Mouse (Mus musculus) brown adipose tissue, adult 24 weeks (tissue): ENCODE results near the gene Gins3. TPM values are rescaled to one million over a fixed set of nuclear protein-coding genes. Genes with fewer than 3 reads are reported as not detected.
"Not testable (repeated sequence)": the region's sequence is repeated elsewhere in the genome, so short reads cannot be mapped to it uniquely, and the experiment has no call there.

ENCODE experiments used
- H3K27ac ChIP-seq: fragments of 200-500 bp; replicated peaks from 2 replicates; pipeline ENCODE4 v1.5.1; 2012; ENCODE audit warnings: low read depth, mild to moderate bottlenecking, low read length
- H3K4me1 ChIP-seq: fragments of 200-500 bp; 2 replicates; pipeline ENCODE4 v1.6.1; 2012; ENCODE audit warnings: low read length, mixed read lengths; ENCODE audit not compliant: control insufficient read depth, insufficient read depth, insufficient read length
- H3K4me3 ChIP-seq: fragments of 200-500 bp; 2 replicates; pipeline ENCODE4 v1.5.1; 2012; ENCODE audit warnings: low read depth, mild to moderate bottlenecking, low read length, moderate library complexity; ENCODE audit not compliant: insufficient read depth
- polyA plus RNA-seq: library from polyadenylated mRNA; stranded (reverse); fragments of >200 nt; gene quantifications from 2 replicates; pipeline ENCODE4 v1.2.4, GENCODE M21; 2012; ENCODE audit not compliant: missing spikeins, insufficient read depth, insufficient read length

Gene Gins3
- polyA plus RNA-seq: 1.3 and 2.0 TPM in 2 replicates

DNA sequence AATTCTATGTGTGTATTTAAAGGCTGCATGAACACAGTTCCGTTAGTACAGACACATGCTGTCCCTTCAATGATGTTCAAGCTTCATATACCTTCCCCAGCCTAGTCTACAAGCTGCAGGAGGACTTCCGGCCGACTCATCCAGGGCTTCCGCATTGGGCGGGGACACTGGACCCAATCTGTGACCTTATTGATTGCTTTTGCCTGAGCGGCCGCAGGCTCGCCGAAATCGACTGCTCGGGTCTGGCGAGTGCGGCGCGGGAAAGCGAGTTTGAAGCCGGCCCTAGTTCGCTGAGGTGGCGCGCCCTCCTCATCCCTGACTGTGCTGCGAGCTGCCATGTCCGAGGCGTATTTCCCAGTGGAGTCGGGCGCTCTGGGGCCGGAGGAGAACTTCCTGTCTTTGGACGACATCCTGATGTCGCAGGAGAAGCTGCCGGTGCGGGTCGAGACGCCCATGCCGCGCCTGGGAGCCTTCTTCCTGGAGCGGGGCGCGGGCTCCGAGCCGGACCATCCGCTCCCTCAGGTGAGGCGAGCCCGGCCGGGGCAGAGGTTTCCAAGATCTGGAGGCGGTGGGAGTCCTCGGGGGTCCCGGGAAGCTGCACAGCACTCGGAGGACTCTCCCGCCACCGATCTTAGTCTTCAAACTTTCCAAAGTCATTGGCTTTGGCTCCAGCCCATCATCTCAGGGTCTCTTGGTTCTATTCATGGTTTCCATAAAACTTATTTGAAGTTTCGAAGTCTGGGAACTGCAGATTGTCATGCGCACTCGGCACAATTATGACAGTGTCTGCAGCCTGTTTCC, at the start of gene Gins3:
Gene Gins3 (plus strand): TSS at position 192 of the 801 bp plus-strand sequence.
- no peaks in the 10 kb centered on the region for H3K4me1 ChIP-seq
- no peak within 1 kb of the TSS for H3K27ac ChIP-seq
- H3K4me3 ChIP-seq: peak within 1 kb of the TSS; percentile 74

DNA sequence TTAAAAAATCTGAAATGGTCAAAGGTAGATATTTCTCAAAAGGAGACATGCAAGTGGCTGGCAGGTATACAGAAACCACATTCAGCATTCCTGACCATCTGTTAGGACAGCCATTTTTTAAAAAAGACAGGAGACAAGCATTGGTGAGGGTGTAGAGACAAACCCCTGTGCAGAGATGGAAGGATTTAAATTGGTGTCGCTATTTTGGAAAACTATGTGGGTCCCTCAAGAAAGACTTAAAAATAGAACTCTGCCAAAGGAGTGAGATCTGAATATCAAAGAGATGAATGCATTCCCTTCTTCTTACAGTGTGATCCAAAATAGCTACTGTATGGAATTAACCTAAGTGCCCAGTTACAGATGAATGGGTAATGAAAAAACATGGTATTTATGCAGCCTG, 45.9 kb upstream of the Gins3 start:
- H3K27ac ChIP-seq: no peak overlapping the region
- H3K4me3 ChIP-seq: no peak overlapping the region
- no peaks in the 10 kb centered on the region for H3K4me1 ChIP-seq

DNA sequence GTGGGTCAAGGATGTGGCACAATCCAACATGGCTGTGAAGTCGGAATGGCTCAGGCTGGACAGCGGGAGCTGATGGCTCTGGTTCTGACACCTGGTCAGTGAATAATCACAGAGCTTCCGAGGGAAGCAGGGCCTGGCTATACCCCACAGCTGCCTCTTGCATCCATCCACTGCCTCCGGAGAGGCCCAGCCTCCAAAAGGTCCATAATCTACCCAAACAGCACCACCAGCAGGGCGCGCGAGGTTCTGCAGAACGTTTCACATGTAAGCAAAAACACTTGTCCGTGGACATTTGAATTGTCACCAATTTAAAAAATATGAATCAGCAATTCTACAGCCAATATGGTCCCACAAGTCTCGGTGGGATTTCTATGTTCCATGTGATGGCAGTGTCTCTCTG, 44.0 kb upstream of the Gins3 start:
- H3K4me1 ChIP-seq: no peaks in the 10 kb centered on the region
- no peak overlapping the region for H3K4me3 ChIP-seq
- no peak overlapping the region for H3K27ac ChIP-seq

DNA sequence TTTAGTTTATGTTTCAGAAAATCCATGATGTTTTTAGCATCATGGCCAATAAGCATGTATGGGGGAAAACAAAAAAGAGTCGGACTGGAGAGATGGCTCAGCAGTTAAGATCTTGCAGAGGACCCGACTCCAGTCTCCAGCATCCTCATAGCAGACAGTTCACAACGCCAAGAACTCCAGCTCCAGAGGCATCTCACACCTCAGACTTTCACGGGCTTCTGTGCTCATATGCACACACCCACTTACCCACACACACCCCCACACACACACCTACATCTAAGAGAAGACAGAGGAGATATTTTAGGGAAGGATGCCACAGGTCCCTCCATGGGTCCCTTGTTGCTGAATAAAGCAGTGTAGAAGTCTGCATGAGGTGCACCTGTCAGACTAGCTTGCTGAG, 42.7 kb upstream of the Gins3 start:
- H3K4me3 ChIP-seq: no peak overlapping the region

DNA sequence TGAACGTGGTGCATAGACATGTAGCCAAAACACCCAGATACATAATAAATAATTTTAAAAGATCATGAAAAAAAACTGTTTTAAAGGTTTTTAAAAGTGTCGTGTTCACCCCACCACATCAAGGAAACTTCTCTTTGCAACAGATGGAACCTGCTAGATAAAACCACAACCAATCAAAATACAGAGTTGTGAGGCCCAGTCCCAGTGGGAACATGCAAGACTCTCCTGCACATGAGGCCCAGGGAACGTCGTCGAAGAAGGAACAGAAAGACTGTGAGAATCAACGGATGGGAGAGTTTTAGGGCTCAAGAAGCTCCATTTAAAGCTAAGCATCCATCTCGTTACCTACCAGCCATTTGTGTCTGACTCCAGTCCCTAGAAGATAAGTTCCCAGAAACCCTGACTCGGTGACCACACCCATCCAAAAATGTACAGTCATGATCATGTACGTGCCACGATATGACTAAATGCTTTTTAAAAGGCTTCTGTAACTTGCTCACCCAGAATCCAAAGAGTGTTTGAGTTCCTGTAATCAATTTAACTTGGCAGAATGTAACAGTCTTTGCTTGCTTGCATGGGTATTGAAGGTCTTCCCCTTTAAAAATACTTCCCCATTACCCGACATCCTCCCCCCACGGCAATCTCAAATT, 41.0 kb upstream of the Gins3 start:
- no peak overlapping the region for H3K27ac ChIP-seq
- H3K4me1 ChIP-seq: no peaks in the 10 kb centered on the region

More for the DNA sequence above, 42.7 kb upstream of the Gins3 start:
- Histone ChIP-seq H3K4me1 (no peaks in the 10 kb centered on the region), H3K27ac (no peak overlapping the region)

DNA sequence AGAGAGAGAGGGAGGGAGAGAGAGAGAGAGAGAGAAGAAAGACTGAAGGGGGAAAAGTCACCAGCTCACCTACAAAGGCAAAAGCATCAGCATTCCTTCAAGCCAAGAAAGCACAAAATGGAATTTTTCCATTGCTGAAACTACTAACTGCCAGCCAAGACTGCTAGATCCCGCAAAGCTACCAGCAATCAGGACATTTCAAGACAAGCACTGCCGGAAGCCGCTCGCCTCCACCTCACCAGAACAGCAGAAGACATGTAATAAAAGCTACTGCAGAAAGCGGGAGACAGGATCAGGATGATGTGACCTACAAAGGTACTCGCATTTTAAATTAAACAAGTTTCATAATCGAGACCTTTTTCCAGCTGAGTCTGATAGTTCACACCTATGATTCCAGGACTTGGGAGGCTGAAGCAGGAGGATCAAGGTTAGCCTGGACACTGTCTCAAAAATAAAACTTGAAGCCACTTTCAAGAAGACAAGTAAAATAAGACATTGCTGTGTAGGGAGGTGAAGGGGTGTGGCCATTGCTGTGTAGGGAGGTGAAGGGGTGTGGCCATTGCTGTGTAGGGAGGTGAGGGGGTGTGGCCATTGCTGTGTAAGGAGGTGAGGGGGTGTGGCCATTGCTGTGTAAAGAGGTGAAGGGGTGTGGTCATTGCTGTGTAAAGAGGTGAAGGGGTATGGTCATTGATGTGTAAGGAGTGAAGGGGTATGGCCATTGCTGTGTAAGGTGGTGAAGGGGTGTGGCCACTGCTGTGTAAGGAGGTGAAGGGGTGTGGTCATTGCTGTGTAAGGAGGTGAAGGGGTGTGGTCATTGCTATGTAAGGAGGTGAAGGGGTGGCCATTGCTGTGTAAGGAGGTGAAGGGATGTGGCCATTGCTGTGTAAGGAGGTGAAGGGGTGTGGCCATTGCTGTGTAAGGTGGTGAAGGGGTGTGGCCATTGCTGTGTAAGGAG, 39.5 kb upstream of the Gins3 start:
- Histone ChIP-seq H3K27ac (no peak overlapping the region), H3K4me3 (no peak overlapping the region), H3K4me1 (no peaks in the 10 kb centered on the region)

More for the DNA sequence above, 41.0 kb upstream of the Gins3 start:
- H3K4me3 ChIP-seq: no peak overlapping the region

DNA sequence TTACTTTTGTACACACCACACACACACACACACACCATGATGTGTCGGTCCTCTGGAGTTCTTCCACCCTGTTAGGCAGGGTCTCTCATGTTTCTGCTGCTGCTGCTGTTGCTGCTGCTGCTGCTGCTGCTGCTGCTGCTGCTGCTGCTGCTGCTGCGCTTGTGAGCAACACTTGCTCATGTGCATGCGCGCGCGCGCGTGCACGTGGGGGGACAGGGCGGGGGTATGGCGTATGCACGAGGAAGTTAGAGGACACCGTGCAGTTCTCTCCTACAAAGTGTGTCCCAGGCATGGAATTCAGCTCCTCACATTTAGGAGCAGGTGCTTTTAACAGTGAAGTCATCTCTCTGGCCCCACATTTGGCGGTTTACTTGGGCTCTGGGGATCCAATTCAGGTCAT, 38.1 kb upstream of the Gins3 start:
- H3K27ac ChIP-seq: no peak overlapping the region
- H3K4me3 ChIP-seq: no peak overlapping the region
- H3K4me1 ChIP-seq: no peaks in the 10 kb centered on the region

DNA sequence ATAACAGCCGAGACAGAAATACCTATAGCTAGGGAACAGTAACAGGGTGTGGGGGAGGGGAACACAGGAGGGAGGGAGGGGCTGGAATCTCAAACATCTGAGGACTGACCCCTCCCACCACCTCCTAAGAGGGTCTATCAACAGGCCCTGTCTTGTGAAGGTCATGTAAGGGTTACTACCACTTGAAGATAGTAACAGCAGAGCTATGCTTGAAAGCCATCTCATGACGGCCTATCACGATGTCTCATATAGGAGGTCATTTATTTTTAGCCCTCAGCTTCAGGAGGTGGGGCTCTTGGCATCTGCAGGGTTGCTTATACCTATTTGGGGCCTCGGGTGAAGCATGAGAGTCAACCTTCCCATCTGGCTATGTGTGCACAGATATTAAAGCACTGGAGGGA, 36.4 kb upstream of the Gins3 start:
- H3K4me1 ChIP-seq: no peaks in the 10 kb centered on the region
- no peak overlapping the region for H3K27ac ChIP-seq
- no peak overlapping the region for H3K4me3 ChIP-seq

DNA sequence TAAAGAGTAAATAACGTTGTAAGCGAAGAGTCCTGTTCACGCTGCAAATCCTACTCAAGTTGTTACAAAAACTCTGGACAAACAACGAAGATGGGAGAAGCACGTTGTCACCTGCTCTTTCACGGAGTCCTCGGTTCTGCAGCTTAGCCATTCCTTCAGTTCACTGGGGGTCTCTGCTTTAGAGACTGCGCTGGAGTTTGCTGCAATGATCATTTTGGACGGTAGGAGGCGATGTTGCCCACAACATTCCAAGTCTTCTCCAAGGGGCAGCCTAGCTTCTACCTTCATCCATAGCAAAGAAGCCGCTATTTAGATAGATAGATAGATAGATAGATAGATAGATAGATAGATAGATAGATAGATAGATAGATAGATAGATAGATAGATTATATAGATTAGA, 33.4 kb upstream of the Gins3 start:
- Histone ChIP-seq H3K4me1 (no peaks in the 10 kb centered on the region), H3K4me3 (no peak overlapping the region), H3K27ac (no peak overlapping the region)

DNA sequence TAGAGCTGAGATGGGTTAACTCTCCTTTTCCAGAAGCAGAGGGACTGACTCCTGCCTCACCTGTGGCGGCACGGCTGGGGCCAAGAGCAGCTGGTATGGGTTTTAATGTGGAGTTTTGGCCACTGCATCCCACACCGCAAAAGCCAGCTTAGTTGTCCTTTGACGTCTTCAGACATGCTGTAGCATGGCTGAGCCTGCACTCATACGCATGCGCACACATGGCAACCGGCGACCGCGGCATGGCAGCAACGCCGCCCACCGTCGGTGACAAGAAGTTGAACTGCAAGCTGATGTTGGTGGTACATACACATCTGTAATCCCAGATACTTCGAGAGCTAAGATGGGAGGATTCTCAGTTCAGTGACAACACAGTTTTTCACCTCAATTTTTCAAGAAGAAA, 31.9 kb upstream of the Gins3 start:
- Histone ChIP-seq H3K4me1 (no peaks in the 10 kb centered on the region), H3K27ac (no peak overlapping the region), H3K4me3 (no peak overlapping the region)

DNA sequence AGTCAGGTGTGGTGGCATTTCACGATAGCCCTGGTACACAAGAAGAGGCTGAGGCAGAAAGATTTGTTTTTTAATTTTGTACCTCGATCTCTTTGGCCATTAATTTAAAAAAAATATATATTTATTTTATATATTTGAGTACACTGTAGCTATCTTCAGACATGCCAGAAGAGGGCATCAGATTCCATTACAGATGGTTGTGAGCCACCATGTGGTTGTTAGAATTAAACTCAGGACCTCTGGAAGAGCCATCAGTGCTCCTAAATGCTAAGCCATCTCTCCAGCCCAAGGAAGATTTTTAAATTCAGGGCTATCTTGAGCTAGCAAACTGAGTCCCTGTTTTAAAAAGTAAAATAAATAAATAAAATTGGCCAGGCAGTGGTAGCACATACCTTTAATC, 31.1 kb upstream of the Gins3 start:
- no peak overlapping the region for H3K4me3 ChIP-seq

DNA sequence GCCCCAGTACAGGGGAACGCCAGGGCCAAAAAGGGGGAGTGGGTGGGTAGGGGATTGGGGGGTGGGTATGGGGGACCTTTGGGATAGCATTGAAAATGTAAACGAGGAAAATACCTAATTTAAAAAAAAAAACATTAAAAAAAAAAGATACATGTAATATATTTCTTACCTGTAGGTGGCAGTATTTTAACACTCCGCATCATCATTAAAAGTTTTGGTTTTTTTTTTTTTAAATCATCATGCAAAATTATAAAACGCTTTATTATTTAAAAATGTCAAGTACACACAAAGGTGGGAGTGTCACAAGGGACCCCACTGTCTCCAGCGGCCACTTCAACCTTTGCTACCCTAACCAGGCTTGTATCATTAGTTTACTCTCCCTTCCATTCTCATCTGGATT, 26.7 kb upstream of the Gins3 start:
- not testable (repeated sequence) for H3K27ac ChIP-seq, H3K4me1 ChIP-seq, H3K4me3 ChIP-seq

More for the DNA sequence above, 31.1 kb upstream of the Gins3 start:
- H3K4me1 ChIP-seq: no peaks in the 10 kb centered on the region
- H3K27ac ChIP-seq: no peak overlapping the region

DNA sequence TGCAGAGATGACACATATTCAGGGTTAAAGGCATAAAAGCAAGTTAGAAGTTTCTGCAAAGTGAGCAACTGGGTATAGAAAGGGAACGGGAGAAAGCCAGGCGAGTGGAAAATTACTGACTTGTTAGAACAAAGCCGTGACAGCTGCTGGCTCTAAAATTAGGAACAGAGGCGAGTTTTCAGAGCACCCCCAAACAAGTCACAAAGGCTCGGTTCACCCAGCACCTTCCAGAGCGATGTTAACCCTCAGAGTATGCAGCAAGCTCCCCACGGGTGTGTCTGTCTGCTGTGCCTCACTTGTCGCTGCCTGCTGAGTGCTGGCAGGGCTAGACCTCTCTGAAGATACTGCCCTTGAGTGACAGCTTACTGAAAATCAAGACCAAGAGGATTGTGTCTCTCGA, 26.0 kb upstream of the Gins3 start:
- Histone ChIP-seq H3K4me1 (no peaks in the 10 kb centered on the region), H3K27ac (no peak overlapping the region), H3K4me3 (no peak overlapping the region)

DNA sequence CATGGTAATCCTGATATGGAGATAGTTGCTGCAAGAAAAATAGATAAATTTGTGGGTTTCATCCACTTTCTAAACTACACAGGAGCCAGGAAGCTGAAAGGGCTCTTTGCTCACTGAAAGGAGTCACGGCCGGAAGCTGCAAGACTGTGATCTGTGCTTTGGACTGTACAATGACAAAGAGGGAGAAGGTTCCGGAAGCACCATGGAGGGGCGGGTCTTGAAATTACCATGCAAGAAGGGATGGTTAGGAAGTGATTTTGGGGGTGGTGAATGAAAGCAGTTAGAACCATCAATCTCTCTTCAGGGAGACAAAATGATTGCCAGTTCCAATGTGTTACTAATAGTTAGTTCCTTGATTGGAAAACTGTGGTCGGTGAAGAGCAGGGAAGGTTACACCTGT, 23.8 kb upstream of the Gins3 start:
- Histone ChIP-seq H3K4me3 (no peak overlapping the region), H3K27ac (no peak overlapping the region), H3K4me1 (no peaks in the 10 kb centered on the region)

DNA sequence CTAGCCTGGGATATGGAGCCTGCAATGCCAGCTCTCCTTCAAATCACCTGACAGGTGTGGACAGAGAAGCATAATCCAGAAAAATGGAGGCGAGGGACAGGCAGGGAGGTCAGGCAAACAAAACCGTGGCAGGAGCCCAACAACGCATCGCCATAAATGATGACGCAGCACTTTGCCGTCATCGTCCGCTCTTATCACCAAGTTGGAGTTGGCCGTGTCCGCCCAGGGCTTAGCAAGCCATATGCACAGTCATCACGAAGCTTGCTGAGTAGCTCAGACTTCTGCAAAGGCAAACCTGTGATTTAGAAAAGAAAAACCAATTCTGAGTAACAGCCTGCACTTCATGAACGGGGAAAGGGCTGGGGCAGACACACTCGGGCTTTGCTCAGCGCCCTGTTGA, 22.5 kb upstream of the Gins3 start:
- Histone ChIP-seq H3K27ac (no peak overlapping the region), H3K4me3 (no peak overlapping the region)

More for the DNA sequence above, 22.5 kb upstream of the Gins3 start:
- no peaks in the 10 kb centered on the region for H3K4me1 ChIP-seq
